Mouse (Mus musculus): ENCODE measurements around the gene Zscan5b. TPM values are rescaled to one million over a fixed set of nuclear protein-coding genes. Genes with fewer than 3 reads are reported as not detected.

Gene Zscan5b
- total RNA-seq, 2 experiments from 2014 or later = not detected

DNA sequence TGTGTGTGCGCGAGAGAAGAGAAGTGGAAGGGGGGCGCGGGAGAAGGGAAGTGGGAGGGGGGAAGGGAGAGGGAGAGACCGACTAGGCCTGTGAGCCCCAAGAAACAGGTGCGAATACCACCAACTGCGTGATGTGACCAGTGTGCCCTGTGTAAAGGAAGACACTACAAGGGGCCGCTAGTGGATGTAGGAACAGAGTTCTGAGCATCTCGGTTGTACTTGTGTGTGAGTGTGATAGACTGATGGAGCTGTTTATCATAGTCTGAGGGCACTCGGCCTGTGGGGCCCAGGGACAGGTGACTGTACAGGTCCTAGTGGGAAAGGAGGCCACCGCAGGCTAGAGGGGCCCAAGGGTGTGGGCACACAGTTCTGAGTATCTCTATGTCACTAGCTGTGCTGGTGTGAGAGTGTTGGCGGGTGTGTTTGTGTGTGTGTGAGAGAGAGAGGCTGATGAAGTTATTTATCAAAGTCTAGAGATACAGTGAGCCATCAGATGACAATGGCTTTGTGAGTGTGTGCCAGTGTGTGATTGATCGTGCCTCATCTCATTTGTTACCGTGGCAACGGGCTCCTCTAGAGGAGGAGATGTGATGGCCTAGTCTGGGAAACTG lies 64.9 kb downstream of the Zscan5b start:
- no peak for DNase-seq
- intact Hi-C loops (cut with DNase I; ENCODE audit: low total_unique reads) = no loop called here

Other genes starting within 250 kb of the Zscan5b start
- gene Vmn1r65, start 211.3 kb upstream of the Zscan5b start, total RNA-seq (2021) = not detected
- gene Nlrp4c, start 177.1 kb upstream of the Zscan5b start, total RNA-seq (2021) = not detected
- 10 to 100 TPM; 32.0 to 32.6 TPM for gene Zfp787, start 66.3 kb upstream of the Zscan5b start, total RNA-seq (2021)
- gene Zfp444, start 50.1 kb upstream of the Zscan5b start, total RNA-seq (2021) = 1 to 10 TPM; 6.0 to 6.1 TPM
- not detected for gene Galp, start 25.2 kb upstream of the Zscan5b start, total RNA-seq (2021)
- not detected for gene Epp13, start 30.4 kb downstream of the Zscan5b start, total RNA-seq (2021)
- 1 to 10 TPM; 1.9 to 2.4 TPM for gene Zfp667, start 64.3 kb downstream of the Zscan5b start, total RNA-seq (2021)
- under 1 TPM; 0.39 to 0.51 TPM for gene Zfp583, start 109.0 kb downstream of the Zscan5b start, total RNA-seq (2021)
- under 1 TPM; 0.06 to 0.11 TPM for gene Gm3854, start 121.5 kb downstream of the Zscan5b start, total RNA-seq (2021)
- gene Zfp78, start 141.0 kb downstream of the Zscan5b start, total RNA-seq (2021) = 1 to 10 TPM in 1 of 2 experiments, under 1 TPM in 1; 0.82 to 1.7 TPM
- 1 to 10 TPM; 1.9 to 2.2 TPM for gene Zfp28, start 161.0 kb downstream of the Zscan5b start, total RNA-seq (2021)
- gene Smim17, start 176.4 kb downstream of the Zscan5b start, total RNA-seq (2021) = under 1 TPM in 1 of 2 experiments, not detected in 1; 0.33 TPM
- not detected for gene Gm20715, start 188.0 kb downstream of the Zscan5b start, total RNA-seq (2021)
- not detected for gene Olfr1344, start 216.4 kb downstream of the Zscan5b start, total RNA-seq (2021)
- not detected for gene Olfr1336, start 233.9 kb downstream of the Zscan5b start, total RNA-seq (2021)
- not detected for gene Olfr1346, start 244.8 kb downstream of the Zscan5b start, total RNA-seq (2021)

Measured in gastrocnemius, postnatal 14 days (tissue).